Mouse (Mus musculus): ENCODE measurements around the gene Knstrn.

- TF ChIP-seq POLR2A (IDR thresholded peaks at IDR 0.05; ENCODE audit: borderline replicate concordance, control insufficient read depth, low read depth, low read length) (peak; percentile 67; the same call in 1 of the 2 replicates), CTCF (IDR thresholded peaks at IDR 0.05; ENCODE audit: control insufficient read depth, insufficient read depth, low read length) (no peak)
Observed at GRCm38 (mm10) chr2:118901175-118902031, 87.6 kb downstream of the Knstrn start.
